ENCODE assay signal across 26 mouse cellular contexts in genomic region chr13:102864840-102865239, GRCm38 (mm10).
DNase-seq lines count a peak whose midpoint lies in the region; ATAC-seq and TF ChIP-seq lines count a peak whose summit lies in the region.
"Had no signal": no experiment of that assay in that cellular context is flagged by ENCODE, and none has a peak within 500 bp of the region (broad histone marks: within the 10 kb centered on the region; RNA-seq: fewer than 3 reads in every experiment).

No protein-coding gene starts in this region.

- intact Hi-C loops in gastrocnemius, adult 2 months (cut with DNase I) = no loop called here

- H3K36me3 ChIP-seq in heart, embryonic 16.5 days (ENCODE audit: control insufficient read depth, insufficient read depth) = peaks cover 7% of the 10 kb centered on the region
- no peaks in the 10 kb centered on the region for H3K36me3 ChIP-seq in lung, postnatal 0 days (ENCODE audit: insufficient read depth, low read length)
- H3K36me3 ChIP-seq: neural tube, embryonic 12.5 days had no signal

- TF ChIP-seq EP300 in lung, postnatal 0 days (IDR thresholded peaks at IDR 0.05) = no peak

- DNase-seq in gastrocnemius, adult 2 months = no peak
- DNase-seq in gastrocnemius, postnatal 4 days (ENCODE audit: low spot score in 2 of 2) = no peak
- no peak for DNase-seq in heart, adult 9 months (ENCODE audit: low spot score in 2 of 2)
- DNase-seq in layer of hippocampus, adult 2 months (ENCODE audit: low spot score in 2 of 2) = no peak
- DNase-seq in layer of hippocampus, adult 11-12 months (ENCODE audit: low spot score) = no peak
- DNase-seq in lung, postnatal 0 days (ENCODE audit: low spot score) = no peak
- DNase-seq in lung, adult 2 months = no peak
- DNase-seq: adrenal gland, adult 8-10 months; cerebellum, adult 2 months; cerebellum, postnatal 14 days; kidney, postnatal 14 days; layer of hippocampus, postnatal 36 days; left cerebral cortex, postnatal 4 days; lung, postnatal 10 days; right cerebral cortex, adult 18-20 months; spleen, adult 18-20 months; thymus, postnatal 14 days had no signal

- H3K9ac ChIP-seq in heart, embryonic 16.5 days (ENCODE audit: low read length) = no peak overlapping the region
- H3K9ac ChIP-seq in lung, postnatal 0 days (replicated peaks; ENCODE audit: low read depth) = no peak overlapping the region
- H3K9ac ChIP-seq: hindbrain, embryonic 14.5 days; liver, embryonic 14.5 days; neural tube, embryonic 12.5 days had no signal

- no peak overlapping the region for H3K4me3 ChIP-seq in gastrocnemius, adult 2 months
- no peak overlapping the region for H3K4me3 ChIP-seq in heart, embryonic 16.5 days (ENCODE audit: low read length)
- no peak overlapping the region for H3K4me3 ChIP-seq in layer of hippocampus, adult 2 months
- no peak overlapping the region for H3K4me3 ChIP-seq in lung, postnatal 0 days (ENCODE audit: low read depth, low read length)
- H3K4me3 ChIP-seq in lung, adult 2 months (replicated peaks; ENCODE audit: extremely low read depth, low read depth, low read length) = no peak overlapping the region
- H3K4me3 ChIP-seq: erythroblast, embryonic 14.5 days; neural tube, embryonic 12.5 days had no signal

- peaks cover 6% of the 10 kb centered on the region for H3K9me3 ChIP-seq in heart, embryonic 16.5 days (replicated peaks; ENCODE audit: control insufficient read depth, low read length)
- H3K9me3 ChIP-seq in lung, postnatal 0 days (ENCODE audit: low read length) = no peaks in the 10 kb centered on the region

- H3K4me2 ChIP-seq in heart, embryonic 16.5 days (ENCODE audit: low read depth, low read length) = no peak overlapping the region
- no peak overlapping the region for H3K4me2 ChIP-seq in lung, postnatal 0 days (replicated peaks; ENCODE audit: low read depth, low read length)
- H3K4me2 ChIP-seq: hindbrain, embryonic 14.5 days; midbrain, embryonic 11.5 days; neural tube, embryonic 12.5 days had no signal

- H3K27ac ChIP-seq in gastrocnemius, adult 2 months = peak overlapping the region; percentile 6; the same call in 1 of the 2 replicates
- peak overlapping the region; percentile 42; the same call in 1 of the 2 replicates for H3K27ac ChIP-seq in heart, embryonic 16.5 days (ENCODE audit: low read length)
- peak overlapping the region; percentile 24; the same call in 1 of the 2 replicates for H3K27ac ChIP-seq in layer of hippocampus, adult 2 months
- H3K27ac ChIP-seq in lung, postnatal 0 days (ENCODE audit: low read length) = peak overlapping the region; percentile 63
- H3K27ac ChIP-seq: hindbrain, embryonic 14.5 days; liver, embryonic 14.5 days; neural tube, embryonic 12.5 days had no signal

- H3K27me3 ChIP-seq in heart, embryonic 16.5 days (ENCODE audit: control insufficient read depth, insufficient read depth, low read length) = no peaks in the 10 kb centered on the region
- no peaks in the 10 kb centered on the region for H3K27me3 ChIP-seq in lung, postnatal 0 days (replicated peaks; ENCODE audit: insufficient read depth, low read length)
- H3K27me3 ChIP-seq: CH12.LX; neural tube, embryonic 12.5 days had no signal

- TF ChIP-seq CTCF in gastrocnemius, adult 2 months (IDR thresholded peaks at IDR 0.05) = no peak
- TF ChIP-seq CTCF in layer of hippocampus, adult 2 months (conservative IDR thresholded peaks at IDR 0.05) = no peak
- TF ChIP-seq CTCF in lung, postnatal 0 days (IDR thresholded peaks at IDR 0.05) = no peak
- TF ChIP-seq CTCF in lung, adult 2 months (IDR thresholded peaks at IDR 0.05; ENCODE audit: insufficient read depth, low read length) = no peak

- 59% methylated on average over 1 of the region's 1 CpGs for WGBS in heart, embryonic 16.5 days
- 53% methylated on average over 1 of the region's 1 CpGs for WGBS in lung, postnatal 0 days
- WGBS in lung, adult 2 months = 61% methylated on average over 1 of the region's 1 CpGs

- peaks cover 39% of the 10 kb centered on the region for H3K4me1 ChIP-seq in heart, embryonic 16.5 days (ENCODE audit: control insufficient read depth, insufficient read depth, low read length)
- peaks cover 15% of the 10 kb centered on the region; the same call in 1 of the 2 replicates for H3K4me1 ChIP-seq in lung, postnatal 0 days (ENCODE audit: insufficient read depth, low read depth, low read length)
- peaks cover 20% of the 10 kb centered on the region for H3K4me1 ChIP-seq in lung, adult 2 months (ENCODE audit: control insufficient read depth, insufficient read depth, low read length)

- TF ChIP-seq POLR2A in lung, adult 2 months (IDR thresholded peaks at IDR 0.05; ENCODE audit: borderline replicate concordance, extremely low read depth, low read depth, low read length) = no peak

- no peak for ATAC-seq in heart, embryonic 16.5 days (replicated peaks; ENCODE audit: extremely low read depth, insufficient read depth, low FRiP score)
- ATAC-seq in lung, postnatal 0 days = no peak
- ATAC-seq: intestine, postnatal 0 days; midbrain, embryonic 16.5 days had no signal

Comparison
In these comparisons a context has a peak if more than half of its experiments do, and no peak if none do; other contexts are left out.
1. H3K27ac ChIP-seq: peak in every context shown above with its lines; median percentile 63 in lung, postnatal 0 days; 42 in heart, embryonic 16.5 days; 24 in layer of hippocampus, adult 2 months; 6 in gastrocnemius, adult 2 months.